Mouse (Mus musculus): ENCODE measurements around the gene Kat6b. TPM values are rescaled to one million over a fixed set of nuclear protein-coding genes. Genes with fewer than 3 reads are reported as not detected.

Kat6b gene
- polyA plus RNA-seq (2015; fragmentation: Nextera tagmentation; extraction: Ambion mirVana) = 25.5 and 28.1 TPM in 2 replicates

GRCm38 (mm10) chr14:21481231-21481630 lies at the start of gene Kat6b:
TSS of gene Kat6b (plus strand) at chr14:21481434.
- Histone ChIP-seq H3K36me3 (no peaks in the 10 kb centered on the region), H3K27ac (no peak within 1 kb of the TSS), H3K4me3 (replicated peaks) (no peak within 1 kb of the TSS), H3K9me3 (no peaks in the 10 kb centered on the region), H3K4me1 (replicated peaks) (no peaks in the 10 kb centered on the region), H3K4me2 (replicated peaks) (no peak within 1 kb of the TSS), H3K27me3 (no peaks in the 10 kb centered on the region), H3K9ac (replicated peaks) (no peak within 1 kb of the TSS)
- 93% methylated on average over 7 of the region's 7 CpGs for WGBS
- ATAC-seq = no peak

- 93% methylated on average over 4 of the region's 4 CpGs for WGBS
Measured at GRCm38 (mm10) chr14:21433415-21433814, 47.8 kb upstream of the Kat6b start.

GRCm38 (mm10) chr14:21433995-21434394 lies 47.2 kb upstream of the Kat6b start:
- H3K9ac ChIP-seq (replicated peaks) = no peak overlapping the region
- WGBS = 89% methylated on average over 5 of the region's 5 CpGs
- H3K4me1 ChIP-seq (replicated peaks) = no peaks in the 10 kb centered on the region
- H3K4me3 ChIP-seq (replicated peaks) = no peak overlapping the region
- no peak overlapping the region for H3K27ac ChIP-seq
- no peaks in the 10 kb centered on the region for H3K9me3 ChIP-seq
- ATAC-seq = no peak
- no peak overlapping the region for H3K4me2 ChIP-seq (replicated peaks)
- H3K36me3 ChIP-seq = no peaks in the 10 kb centered on the region
- no peaks in the 10 kb centered on the region for H3K27me3 ChIP-seq

More at GRCm38 (mm10) chr14:21433415-21433814, 47.8 kb upstream of the Kat6b start:
- H3K4me3 ChIP-seq (replicated peaks) = no peak overlapping the region
- no peak overlapping the region for H3K27ac ChIP-seq
- no peaks in the 10 kb centered on the region for H3K27me3 ChIP-seq
- H3K4me1 ChIP-seq (replicated peaks) = peaks cover 5% of the 10 kb centered on the region
- no peak overlapping the region for H3K4me2 ChIP-seq (replicated peaks)
- no peaks in the 10 kb centered on the region for H3K36me3 ChIP-seq
- no peak overlapping the region for H3K9ac ChIP-seq (replicated peaks)
- no peak for ATAC-seq
- no peaks in the 10 kb centered on the region for H3K9me3 ChIP-seq

GRCm38 (mm10) chr14:21434686-21435085 lies 46.5 kb upstream of the Kat6b start:
- no peak overlapping the region for H3K4me2 ChIP-seq (replicated peaks)
- no peaks in the 10 kb centered on the region for H3K27me3 ChIP-seq
- H3K9me3 ChIP-seq = no peaks in the 10 kb centered on the region
- 59% methylated on average over 9 of the region's 9 CpGs for WGBS
- ATAC-seq = no peak
- no peak overlapping the region for H3K4me3 ChIP-seq (replicated peaks)
- H3K4me1 ChIP-seq (replicated peaks) = no peaks in the 10 kb centered on the region
- no peaks in the 10 kb centered on the region for H3K36me3 ChIP-seq
- H3K9ac ChIP-seq (replicated peaks) = no peak overlapping the region
- no peak overlapping the region for H3K27ac ChIP-seq

GRCm38 (mm10) chr14:21439785-21440184 lies 41.4 kb upstream of the Kat6b start:
- 42% methylated on average over 4 of the region's 4 CpGs for WGBS
- no peak overlapping the region for H3K9ac ChIP-seq (replicated peaks)
- no peaks in the 10 kb centered on the region for H3K27me3 ChIP-seq
- no peak overlapping the region for H3K4me2 ChIP-seq (replicated peaks)
- no peak overlapping the region for H3K27ac ChIP-seq
- H3K36me3 ChIP-seq = no peaks in the 10 kb centered on the region
- 0 out of 2 replicates have a peak, but pooled peaks cover 6% of the 10 kb centered on the region for H3K9me3 ChIP-seq
- H3K4me3 ChIP-seq (replicated peaks) = no peak overlapping the region
- 0 out of 2 replicates have a peak, but pooled peaks cover 4% of the 10 kb centered on the region for H3K4me1 ChIP-seq (replicated peaks)
- no peak for ATAC-seq

GRCm38 (mm10) chr14:21440526-21440925 lies 40.7 kb upstream of the Kat6b start:
- Histone ChIP-seq H3K4me2 (replicated peaks) (no peak overlapping the region), H3K36me3 (no peaks in the 10 kb centered on the region), H3K9me3 (0 out of 2 replicates have a peak, but pooled peaks cover 6% of the 10 kb centered on the region), H3K4me1 (replicated peaks) (0 out of 2 replicates have a peak, but pooled peaks cover 4% of the 10 kb centered on the region), H3K27me3 (no peaks in the 10 kb centered on the region), H3K4me3 (replicated peaks) (no peak overlapping the region), H3K9ac (replicated peaks) (no peak overlapping the region), H3K27ac (no peak overlapping the region)
- no peak for ATAC-seq
- 97% methylated on average over 2 of the region's 2 CpGs for WGBS

GRCm38 (mm10) chr14:21441772-21442533 lies 39.3 kb upstream of the Kat6b start:
- Histone ChIP-seq H3K27ac (no peak overlapping the region), H3K4me3 (replicated peaks) (no peak overlapping the region), H3K9ac (replicated peaks) (no peak overlapping the region), H3K9me3 (0 out of 2 replicates have a peak, but pooled peaks cover 6% of the 10 kb centered on the region), H3K4me1 (replicated peaks) (0 out of 2 replicates have a peak, but pooled peaks cover 4% of the 10 kb centered on the region), H3K4me2 (replicated peaks) (no peak overlapping the region), H3K27me3 (no peaks in the 10 kb centered on the region), H3K36me3 (no peaks in the 10 kb centered on the region)
- WGBS = 86% methylated on average over 10 of the region's 10 CpGs
- no peak for ATAC-seq

- Histone ChIP-seq H3K27me3 (no peaks in the 10 kb centered on the region), H3K9ac (replicated peaks) (no peak overlapping the region), H3K36me3 (no peaks in the 10 kb centered on the region), H3K4me2 (replicated peaks) (no peak overlapping the region), H3K4me3 (replicated peaks) (no peak overlapping the region), H3K9me3 (no peaks in the 10 kb centered on the region), H3K4me1 (replicated peaks) (no peaks in the 10 kb centered on the region), H3K27ac (no peak overlapping the region)
- no peak for ATAC-seq
- WGBS = 66% methylated on average over 4 of the region's 4 CpGs
Measured at GRCm38 (mm10) chr14:21452581-21452980, 28.7 kb upstream of the Kat6b start.

GRCm38 (mm10) chr14:21453896-21454295 lies 27.3 kb upstream of the Kat6b start:
- H3K4me3 ChIP-seq (replicated peaks) = no peak overlapping the region
- H3K9me3 ChIP-seq = no peaks in the 10 kb centered on the region
- ATAC-seq = no peak
- no peaks in the 10 kb centered on the region for H3K36me3 ChIP-seq
- 86% methylated on average over 2 of the region's 2 CpGs for WGBS
- H3K9ac ChIP-seq (replicated peaks) = no peak overlapping the region
- no peak overlapping the region for H3K27ac ChIP-seq
- H3K27me3 ChIP-seq = no peaks in the 10 kb centered on the region
- no peak overlapping the region for H3K4me2 ChIP-seq (replicated peaks)
- H3K4me1 ChIP-seq (replicated peaks) = no peaks in the 10 kb centered on the region

- Histone ChIP-seq H3K4me1 (replicated peaks) (no peaks in the 10 kb centered on the region), H3K27me3 (no peaks in the 10 kb centered on the region), H3K9me3 (no peaks in the 10 kb centered on the region), H3K9ac (replicated peaks) (no peak overlapping the region), H3K4me3 (replicated peaks) (no peak overlapping the region), H3K27ac (no peak overlapping the region), H3K4me2 (replicated peaks) (no peak overlapping the region), H3K36me3 (no peaks in the 10 kb centered on the region)
- WGBS = 90% methylated on average over 7 of the region's 7 CpGs
- no peak for ATAC-seq
Measured at GRCm38 (mm10) chr14:21455654-21456350, 25.4 kb upstream of the Kat6b start.

- Histone ChIP-seq H3K4me2 (replicated peaks) (no peak overlapping the region), H3K36me3 (no peaks in the 10 kb centered on the region), H3K27ac (no peak overlapping the region), H3K9ac (replicated peaks) (no peak overlapping the region), H3K4me3 (replicated peaks) (no peak overlapping the region), H3K4me1 (replicated peaks) (no peaks in the 10 kb centered on the region), H3K27me3 (no peaks in the 10 kb centered on the region), H3K9me3 (no peaks in the 10 kb centered on the region)
- no peak for ATAC-seq
Measured at GRCm38 (mm10) chr14:21456526-21456925, 24.7 kb upstream of the Kat6b start.

- ATAC-seq = no peak
Measured at GRCm38 (mm10) chr14:21457876-21458275, 23.4 kb upstream of the Kat6b start.

More at GRCm38 (mm10) chr14:21457876-21458275, 23.4 kb upstream of the Kat6b start:
- Histone ChIP-seq H3K4me2 (replicated peaks) (no peak overlapping the region), H3K9ac (replicated peaks) (no peak overlapping the region), H3K27me3 (no peaks in the 10 kb centered on the region), H3K9me3 (no peaks in the 10 kb centered on the region), H3K4me1 (replicated peaks) (no peaks in the 10 kb centered on the region), H3K36me3 (no peaks in the 10 kb centered on the region), H3K4me3 (replicated peaks) (no peak overlapping the region), H3K27ac (no peak overlapping the region)
- 77% methylated on average over 5 of the region's 5 CpGs for WGBS

All from midbrain, embryonic 13.5 days (tissue).